Mouse (Mus musculus): ENCODE results near the gene Sorbs1.

GRCm38 (mm10) chr19:40544856-40545255 is 31.3 kb upstream of the Sorbs1 start:
- peak; percentile 97 for TF ChIP-seq CTCF (IDR thresholded peaks at IDR 0.05; ENCODE audit: low read depth)
- no peak for TF ChIP-seq EP300 (IDR thresholded peaks at IDR 0.05; ENCODE audit: low read depth)
